In genomic region chr16:37010370-37010769, GRCm38 (mm10) we compare ENCODE assay signal across 9 mouse cellular contexts. TPM values are rescaled to one million over a fixed set of nuclear protein-coding genes. Genes with fewer than 3 reads are reported as not detected.
DNase-seq lines count a peak whose midpoint lies in the region; ATAC-seq lines count a peak whose summit lies in the region.
"Had no signal": no experiment of that assay in that cellular context is flagged by ENCODE, and none has a peak within 500 bp of the region (broad histone marks: within the 10 kb centered on the region; RNA-seq: fewer than 3 reads in every experiment).

No protein-coding gene starts in this region.

- H3K4me3 ChIP-seq in forebrain, embryonic 14.5 days (ENCODE audit: low read depth, low read length): no peak overlapping the region
- H3K4me3 ChIP-seq in intestine, embryonic 14.5 days (ENCODE audit: low read depth, low read length): no peak overlapping the region
- no peak overlapping the region for H3K4me3 ChIP-seq in liver, embryonic 15.5 days (replicated peaks)
- H3K4me3 ChIP-seq in neural tube, embryonic 12.5 days: no peak overlapping the region

- H3K9ac ChIP-seq in forebrain, embryonic 14.5 days (ENCODE audit: low read length): no peak overlapping the region
- H3K9ac ChIP-seq in intestine, embryonic 14.5 days (ENCODE audit: low read length): no peak overlapping the region
- no peak overlapping the region for H3K9ac ChIP-seq in liver, embryonic 15.5 days
- H3K9ac ChIP-seq in neural tube, embryonic 12.5 days: no peak overlapping the region

- 61% methylated on average over 4 of the region's 4 CpGs for WGBS in forebrain, embryonic 14.5 days
- 60% methylated on average over 4 of the region's 4 CpGs for WGBS in intestine, embryonic 14.5 days
- 22% methylated on average over 4 of the region's 4 CpGs for WGBS in liver, embryonic 15.5 days (ENCODE audit: insufficient replicate concordance)
- WGBS in neural tube, embryonic 12.5 days: 71% methylated on average over 4 of the region's 4 CpGs

- no peaks in the 10 kb centered on the region for H3K9me3 ChIP-seq in forebrain, embryonic 14.5 days (replicated peaks; ENCODE audit: control insufficient read depth, low read length)
- H3K9me3 ChIP-seq in intestine, embryonic 14.5 days (ENCODE audit: control insufficient read depth, low read length): no peaks in the 10 kb centered on the region
- H3K9me3 ChIP-seq in liver, embryonic 15.5 days (replicated peaks): no peaks in the 10 kb centered on the region
- no peaks in the 10 kb centered on the region for H3K9me3 ChIP-seq in neural tube, embryonic 12.5 days
- H3K9me3 ChIP-seq: limb, embryonic 12.5 days had no signal

- peak; percentile 8 for DNase-seq in urinary bladder, postnatal 25 days (ENCODE audit: low spot score)
- no peak for DNase-seq in urinary bladder, adult 2 months (ENCODE audit: low spot score)
- DNase-seq in c-Kit-negative CD71-positive TER-119-positive erythroid progenitor cells, embryonic 14.5 days (ENCODE audit: low read depth, low spot score): peak; percentile 57
- DNase-seq in forebrain, embryonic 14.5 days (ENCODE audit: low spot score): peak; percentile 78
- DNase-seq in intestine, embryonic 14.5 days (ENCODE audit: low spot score): peak; percentile 53
- DNase-seq in testis, postnatal 14 days (ENCODE audit: low spot score): no peak

- peaks cover 11% of the 10 kb centered on the region for H3K4me1 ChIP-seq in forebrain, embryonic 14.5 days (ENCODE audit: control insufficient read depth, insufficient read depth, low read length)
- peaks cover 11% of the 10 kb centered on the region for H3K4me1 ChIP-seq in intestine, embryonic 14.5 days (replicated peaks; ENCODE audit: control insufficient read depth, insufficient read depth, low read length)
- peaks cover 27% of the 10 kb centered on the region for H3K4me1 ChIP-seq in liver, embryonic 15.5 days (replicated peaks)
- peaks cover 6% of the 10 kb centered on the region; the same call in 1 of the 2 replicates for H3K4me1 ChIP-seq in neural tube, embryonic 12.5 days

- H3K27ac ChIP-seq in forebrain, embryonic 14.5 days (ENCODE audit: low read depth, low read length): no peak overlapping the region
- no peak overlapping the region for H3K27ac ChIP-seq in intestine, embryonic 14.5 days (ENCODE audit: low read depth)
- H3K27ac ChIP-seq in liver, embryonic 15.5 days (replicated peaks): no peak overlapping the region
- no peak overlapping the region for H3K27ac ChIP-seq in neural tube, embryonic 12.5 days
- H3K27ac ChIP-seq: limb, embryonic 12.5 days had no signal

- H3K27me3 ChIP-seq in forebrain, embryonic 14.5 days (replicated peaks; ENCODE audit: control insufficient read depth, insufficient read depth, low read length): no peaks in the 10 kb centered on the region
- no peaks in the 10 kb centered on the region for H3K27me3 ChIP-seq in intestine, embryonic 14.5 days (replicated peaks; ENCODE audit: control insufficient read depth, insufficient read depth, low read length)
- H3K27me3 ChIP-seq in liver, embryonic 15.5 days: no peaks in the 10 kb centered on the region
- H3K27me3 ChIP-seq in neural tube, embryonic 12.5 days (replicated peaks): no peaks in the 10 kb centered on the region
- H3K27me3 ChIP-seq: limb, embryonic 12.5 days had no signal

- peak; percentile 51 for ATAC-seq in forebrain, embryonic 14.5 days
- peak; percentile 66; the same call in 1 of the 2 replicates for ATAC-seq in intestine, embryonic 14.5 days (replicated peaks; ENCODE audit: low FRiP score, low TSS enrichment, low read depth)
- ATAC-seq in liver, embryonic 15.5 days (ENCODE audit: insufficient read depth): no peak
- ATAC-seq in neural tube, embryonic 12.5 days (ENCODE audit: low FRiP score, low read depth): peak; percentile 30; the same call in 1 of the 2 replicates

- H3K36me3 ChIP-seq in forebrain, embryonic 14.5 days (ENCODE audit: control insufficient read depth, insufficient read depth, low read length): no peaks in the 10 kb centered on the region
- H3K36me3 ChIP-seq in intestine, embryonic 14.5 days (ENCODE audit: control insufficient read depth, insufficient read depth, low read length): no peaks in the 10 kb centered on the region
- peaks cover 17% of the 10 kb centered on the region; the same call in 1 of the 2 replicates for H3K36me3 ChIP-seq in liver, embryonic 15.5 days (replicated peaks)
- no peaks in the 10 kb centered on the region for H3K36me3 ChIP-seq in neural tube, embryonic 12.5 days

- H3K4me2 ChIP-seq in forebrain, embryonic 14.5 days (ENCODE audit: low read length): no peak overlapping the region
- no peak overlapping the region for H3K4me2 ChIP-seq in intestine, embryonic 14.5 days (ENCODE audit: low read length)
- peak overlapping the region; percentile 76 for H3K4me2 ChIP-seq in liver, embryonic 15.5 days
- no peak overlapping the region for H3K4me2 ChIP-seq in neural tube, embryonic 12.5 days (replicated peaks)

RNA-seq across cellular contexts. Expression of gene Polq, which starts 1.2 kb away (rescaled TPM):
- 0.51 and 0.66 TPM in 2 replicates for polyA plus RNA-seq in urinary bladder, adult 2 months (2012; rRNA removed)
- polyA plus RNA-seq in forebrain, embryonic 14.5 days (2014; fragmentation: Nextera tagmentation; extraction: Ambion mirVana): 3.7 and 3.8 TPM in 2 replicates
- 8.0 and 8.9 TPM in 2 replicates for polyA plus RNA-seq in intestine, embryonic 14.5 days (2014; fragmentation: Nextera tagmentation; extraction: Ambion mirVana)
- 7.5 and 8.1 TPM in 2 replicates for polyA plus RNA-seq in liver, embryonic 15.5 days (2015; fragmentation: Nextera tagmentation; extraction: Ambion mirVana)
- 7.3 and 8.5 TPM in 2 replicates for polyA plus RNA-seq in neural tube, embryonic 12.5 days (2016; fragmentation: Nextera tagmentation; extraction: Ambion mirVana)

RNA-seq across cellular contexts. Expression of gene Fbxo40, which starts 20.1 kb away (rescaled TPM):
- 0.01 TPM in 1 of 2 replicates, not detected in the other for polyA plus RNA-seq in urinary bladder, adult 2 months (2012; rRNA removed)
- polyA plus RNA-seq in forebrain, embryonic 14.5 days (2014; fragmentation: Nextera tagmentation; extraction: Ambion mirVana): 0.18 and 0.23 TPM in 2 replicates
- polyA plus RNA-seq in intestine, embryonic 14.5 days (2014; fragmentation: Nextera tagmentation; extraction: Ambion mirVana): not detected in 2 replicates
- polyA plus RNA-seq in liver, embryonic 15.5 days (2015; fragmentation: Nextera tagmentation; extraction: Ambion mirVana): 0.03 TPM in 1 of 2 replicates, not detected in the other
- polyA plus RNA-seq in neural tube, embryonic 12.5 days (2016; fragmentation: Nextera tagmentation; extraction: Ambion mirVana): 0.05 TPM in 1 of 2 replicates, not detected in the other

Comparison
In these comparisons a context has a peak if more than half of its experiments do, and no peak if none do; other contexts are left out.
1. DNase-seq: peak in urinary bladder, postnatal 25 days (single experiment), c-Kit-negative CD71-positive TER-119-positive erythroid progenitor cells, embryonic 14.5 days (single experiment), forebrain, embryonic 14.5 days (single experiment) and intestine, embryonic 14.5 days (single experiment); none in urinary bladder, adult 2 months (single experiment) and testis, postnatal 14 days (single experiment).